Mouse (Mus musculus): ENCODE measurements around the gene Ism2. TPM values are rescaled to one million over a fixed set of nuclear protein-coding genes. Genes with fewer than 3 reads are reported as not detected.
"Not testable (repeated sequence)": the region's sequence is repeated elsewhere in the genome, so short reads cannot be mapped to it uniquely, and the experiment has no call there.

Ism2 gene
- total and polyA plus RNA-seq, 3 experiments = 0.07 TPM; not detected in 2

- no peak for DNase-seq
Observed at GRCm38 (mm10) chr12:87284726-87285125, 14.8 kb downstream of the Ism2 start.

GRCm38 (mm10) chr12:87284268-87284667, 15.2 kb downstream of the Ism2 start:
- no peak for DNase-seq

GRCm38 (mm10) chr12:87283706-87284105, 15.8 kb downstream of the Ism2 start:
- no peak for DNase-seq

- DNase-seq = no peak
Observed at GRCm38 (mm10) chr12:87282743-87283142, 16.8 kb downstream of the Ism2 start.

GRCm38 (mm10) chr12:87281766-87282165, 17.7 kb downstream of the Ism2 start:
- DNase-seq = no peak

- DNase-seq = no peak
Observed at GRCm38 (mm10) chr12:87279879-87280278, 19.6 kb downstream of the Ism2 start.

- peak; percentile 19 for DNase-seq
Observed at GRCm38 (mm10) chr12:87279350-87279749, 20.2 kb downstream of the Ism2 start.

GRCm38 (mm10) chr12:87278118-87278730, 21.3 kb downstream of the Ism2 start:
- peak; percentile 19 for DNase-seq

- DNase-seq = not testable (repeated sequence)
Observed at GRCm38 (mm10) chr12:87277251-87277650, 22.3 kb downstream of the Ism2 start.

GRCm38 (mm10) chr12:87274853-87275831, 24.4 kb downstream of the Ism2 start:
- no peak for DNase-seq

GRCm38 (mm10) chr12:87267682-87268081, 31.8 kb downstream of the Ism2 start:
- DNase-seq = peak; percentile 32

GRCm38 (mm10) chr12:87266827-87267603, 32.5 kb downstream of the Ism2 start:
- DNase-seq = no peak

- DNase-seq = peak; percentile 92
Observed at GRCm38 (mm10) chr12:87266108-87266826, 33.2 kb downstream of the Ism2 start, which contains the start of the genes Vipas39 and Ahsa1. TSS of gene Vipas39 (minus strand) at chr12:87266256. TSS of gene Ahsa1 (plus strand) at chr12:87266479.

GRCm38 (mm10) chr12:87265444-87265843, 34.1 kb downstream of the Ism2 start:
- no peak for DNase-seq

- DNase-seq = no peak
Observed at GRCm38 (mm10) chr12:87260562-87260961, 38.9 kb downstream of the Ism2 start.

GRCm38 (mm10) chr12:87256629-87257028, 42.9 kb downstream of the Ism2 start:
- DNase-seq = no peak

- no peak for DNase-seq
Observed at GRCm38 (mm10) chr12:87253878-87254277, 45.6 kb downstream of the Ism2 start.

GRCm38 (mm10) chr12:87250161-87250560, 49.3 kb downstream of the Ism2 start:
- DNase-seq = no peak

GRCm38 (mm10) chr12:87238632-87239031, 60.9 kb downstream of the Ism2 start, which contains the start of gene Noxred1:
TSS of gene Noxred1 (minus strand) at chr12:87238732.
- DNase-seq = no peak

GRCm38 (mm10) chr12:87236882-87237483, 62.5 kb downstream of the Ism2 start:
- no peak for DNase-seq

- DNase-seq = no peak
Observed at GRCm38 (mm10) chr12:87230379-87230895, 69.1 kb downstream of the Ism2 start.
